Mouse (Mus musculus) heart, embryonic 11.5 days (tissue): ENCODE results near the gene Rcc2. TPM values are rescaled to one million over a fixed set of nuclear protein-coding genes. Genes with fewer than 3 reads are reported as not detected.
A peak's percentile ranks its signal among the peaks of the same experiment; 100 is the strongest.

ENCODE experiments used
- ATAC-seq: fragments of 200-750 bp; cut with Nextera tagmentation; replicated peaks from 2 replicates; pipeline ENCODE4 v1.8.0; 2017; ENCODE audit warnings: moderate library complexity; ENCODE audit not compliant: insufficient number of reproducible peaks, low FRiP score, low TSS enrichment
- H3K27ac ChIP-seq: fragments of 300-500 bp; sonication (generic); 2 replicates; pipeline ENCODE4 v1.5.1; 2014; ENCODE audit warnings: mild to moderate bottlenecking, low read depth, low read length
- H3K27me3 ChIP-seq: fragments of 300-500 bp; sonication (generic); 2 replicates; pipeline ENCODE4 v1.6.1; 2014; ENCODE audit warnings: mild to moderate bottlenecking, low read length, mixed read lengths; ENCODE audit not compliant: control insufficient read depth, insufficient read depth
- H3K36me3 ChIP-seq: fragments of 300-500 bp; sonication (generic); 2 replicates; pipeline ENCODE4 v1.6.1; 2014; ENCODE audit warnings: mild to moderate bottlenecking, low read length, moderate library complexity, mixed read lengths; ENCODE audit not compliant: control insufficient read depth, insufficient read depth
- H3K4me1 ChIP-seq: fragments of 300-500 bp; sonication (generic); 2 replicates; pipeline ENCODE4 v1.6.1; 2014; ENCODE audit warnings: low read length; ENCODE audit not compliant: control insufficient read depth, insufficient read depth
- H3K4me2 ChIP-seq: fragments of 300-500 bp; sonication (generic); 2 replicates; pipeline ENCODE4 v1.6.1; 2014; ENCODE audit warnings: mild to moderate bottlenecking, moderate library complexity
- H3K4me3 ChIP-seq: fragments of 300-500 bp; sonication (generic); 2 replicates; pipeline ENCODE4 v1.5.1; 2014; ENCODE audit warnings: low read depth, low read length
- H3K9ac ChIP-seq: fragments of 300-500 bp; sonication (generic); 2 replicates; pipeline ENCODE4 v1.6.1; 2014; ENCODE audit warnings: mild to moderate bottlenecking, low read depth, low read length, moderate library complexity
- H3K9me3 ChIP-seq: fragments of 300-500 bp; sonication (generic); replicated peaks from 2 replicates; pipeline ENCODE4 v1.6.1; 2016; ENCODE audit warnings: low read length; ENCODE audit not compliant: control insufficient read depth
- WGBS: fragments of 180-500 bp; shearing (Covaris S2); extraction: QIAGEN DNeasy Blood & Tissue Kit; methylation state at CpG from one replicate; pipeline ENCODE4 v1.1.7; 2014; ENCODE audit not compliant: insufficient replicate concordance; 5-methylcytosine and 5-hydroxymethylcytosine counted together
- polyA plus RNA-seq: library from polyadenylated mRNA; unstranded; fragments of >200 nt; fragmentation: Nextera tagmentation; extraction: Ambion mirVana; gene quantifications from 2 replicates; pipeline ENCODE4 v1.2.1, GENCODE M21; 2014

Rcc2 gene
- polyA plus RNA-seq, 1 experiment from 2014 or later = 24.6 TPM

DNA sequence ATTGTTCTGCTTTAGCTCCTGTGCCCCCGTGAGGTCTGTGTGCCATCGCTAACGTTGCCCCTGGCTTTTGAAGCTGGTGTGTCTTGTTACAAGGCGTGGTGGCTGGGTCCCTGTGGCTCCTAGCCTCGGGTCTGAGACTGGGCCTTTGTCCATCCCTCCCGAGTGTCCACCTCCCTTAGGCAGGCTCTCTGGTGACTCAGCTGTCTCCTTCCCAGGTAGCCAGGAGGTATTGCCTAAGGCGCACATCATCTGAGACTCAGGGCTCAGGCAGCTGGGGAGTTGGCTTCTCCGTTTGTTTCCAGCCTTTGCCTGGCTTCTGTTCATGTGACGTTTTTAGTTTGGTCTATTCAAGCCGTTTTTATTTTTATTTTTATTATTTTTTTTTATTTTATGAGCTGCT, 10.4 kb downstream of the Rcc2 start:
- Histone ChIP-seq H3K9ac (no peak overlapping the region), H3K36me3 (peaks cover 49% of the 10 kb centered on the region)
- WGBS = 83% methylated on average over 10 of the region's 10 CpGs

DNA sequence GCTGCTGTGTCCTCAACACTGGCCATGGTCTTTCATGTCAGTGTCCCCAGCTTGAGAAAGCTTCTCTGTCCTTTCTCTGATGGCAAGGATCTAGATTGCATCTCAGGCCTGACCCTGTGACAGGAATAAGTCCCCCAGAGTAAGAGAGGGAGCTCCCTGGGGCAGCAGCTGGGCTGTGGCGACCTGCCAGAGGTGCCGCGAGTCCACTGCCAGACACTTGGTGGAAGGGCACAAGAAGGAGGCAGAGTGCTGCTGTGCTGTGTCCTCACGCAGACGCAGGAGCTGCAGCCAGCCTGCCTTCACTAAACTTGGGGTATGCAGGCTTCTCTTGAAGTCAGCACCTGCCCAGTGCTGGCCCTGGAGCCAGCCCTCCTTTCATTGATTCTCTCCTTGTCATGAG, 11.0 kb downstream of the Rcc2 start:
- WGBS = 79% methylated on average over 5 of the region's 5 CpGs
- no peak for ATAC-seq
- peaks cover 17% of the 10 kb centered on the region for H3K4me1 ChIP-seq

More for the DNA sequence above, 10.4 kb downstream of the Rcc2 start:
- no peak for ATAC-seq
- no peak overlapping the region for H3K27ac ChIP-seq
- no peak overlapping the region for H3K4me3 ChIP-seq
- H3K4me2 ChIP-seq = no peak overlapping the region
- H3K4me1 ChIP-seq = peaks cover 20% of the 10 kb centered on the region
- no peaks in the 10 kb centered on the region for H3K27me3 ChIP-seq
- no peaks in the 10 kb centered on the region for H3K9me3 ChIP-seq

DNA sequence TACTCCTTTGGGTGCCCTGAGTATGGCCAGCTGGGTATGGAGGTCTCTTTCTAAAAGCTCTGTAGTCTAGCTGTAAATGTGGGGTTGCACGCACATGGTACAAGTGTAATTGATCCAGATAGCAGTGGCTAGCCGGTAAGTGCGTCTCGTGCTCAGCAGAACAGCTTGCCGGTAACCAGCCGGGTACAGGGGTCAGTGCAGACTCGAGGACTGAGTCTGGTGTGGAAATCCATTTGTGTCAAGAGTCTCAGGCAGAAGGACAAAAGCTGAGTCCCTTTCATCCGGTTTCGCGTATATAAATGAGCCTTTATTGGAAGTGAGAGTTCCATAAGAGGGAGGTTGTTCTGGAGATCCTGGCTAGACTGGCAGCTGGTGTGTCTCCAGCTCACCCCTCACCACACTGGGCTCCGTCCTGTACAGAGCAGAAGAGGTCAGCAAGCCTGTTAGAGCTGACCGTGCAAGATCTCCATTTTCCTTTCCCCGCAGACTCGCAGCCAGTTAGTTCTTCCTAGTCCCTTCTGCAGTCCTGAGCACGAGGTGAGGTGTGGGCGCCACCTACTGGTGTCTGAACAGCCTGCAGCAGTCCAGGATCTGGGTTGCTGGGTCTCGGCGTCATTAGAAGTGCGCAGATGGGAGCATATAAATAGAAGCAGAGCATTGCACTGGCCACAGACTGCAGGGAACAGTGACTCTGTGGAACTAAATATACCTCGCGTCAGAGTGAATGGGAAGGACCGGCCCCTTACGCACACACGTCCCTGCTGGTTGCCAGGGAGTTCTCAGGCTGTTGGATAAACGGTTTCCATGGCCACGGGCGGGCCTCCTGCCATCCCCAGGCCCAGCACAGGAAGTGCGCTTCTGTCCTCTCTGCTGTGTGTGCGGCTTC, 13.4 kb downstream of the Rcc2 start:
- no peak overlapping the region for H3K4me3 ChIP-seq
- no peaks in the 10 kb centered on the region for H3K9me3 ChIP-seq
- peak overlapping the region; percentile 59; the same call in 1 of the 2 replicates for H3K27ac ChIP-seq
- peaks cover 61% of the 10 kb centered on the region for H3K36me3 ChIP-seq
- peak; percentile 70 for ATAC-seq
- peaks cover 8% of the 10 kb centered on the region for H3K4me1 ChIP-seq
- H3K27me3 ChIP-seq = no peaks in the 10 kb centered on the region
- no peak overlapping the region for H3K4me2 ChIP-seq
- WGBS = 48% methylated on average over 29 of the region's 29 CpGs
- peak overlapping the region; percentile 39; the same call in 1 of the 2 replicates for H3K9ac ChIP-seq

More for the DNA sequence above, 11.0 kb downstream of the Rcc2 start:
- no peaks in the 10 kb centered on the region for H3K9me3 ChIP-seq
- peaks cover 52% of the 10 kb centered on the region for H3K36me3 ChIP-seq
- no peak overlapping the region for H3K27ac ChIP-seq
- H3K9ac ChIP-seq = no peak overlapping the region
- H3K4me2 ChIP-seq = no peak overlapping the region
- no peak overlapping the region for H3K4me3 ChIP-seq
- H3K27me3 ChIP-seq = no peaks in the 10 kb centered on the region

DNA sequence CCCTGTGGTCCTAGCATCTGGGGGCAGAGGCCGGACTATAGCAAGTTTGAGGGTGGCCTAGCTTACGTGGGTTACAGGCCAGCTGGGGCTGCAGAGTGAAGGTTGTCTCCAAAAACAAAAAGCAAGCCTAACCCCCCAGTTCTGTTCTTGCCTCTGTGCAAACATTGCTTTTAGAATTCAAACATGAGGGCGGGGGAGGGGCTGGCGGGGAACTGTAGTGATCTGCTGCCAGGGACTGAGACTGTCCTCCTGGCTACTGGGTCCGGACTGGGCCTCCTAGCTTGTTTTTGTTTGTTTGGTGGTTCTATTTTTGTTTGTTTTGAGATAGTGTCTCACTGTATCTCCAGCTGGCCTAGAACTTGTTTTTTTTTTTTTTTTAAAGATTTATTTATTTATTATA, 14.2 kb downstream of the Rcc2 start:
- Histone ChIP-seq H3K4me3 (no peak overlapping the region), H3K9ac (no peak overlapping the region), H3K4me2 (no peak overlapping the region), H3K9me3 (no peaks in the 10 kb centered on the region), H3K27me3 (no peaks in the 10 kb centered on the region), H3K36me3 (peaks cover 55% of the 10 kb centered on the region), H3K27ac (0 out of 2 replicates have a peak overlapping the region, but pooled peaks have one; percentile 1), H3K4me1 (peaks cover 8% of the 10 kb centered on the region)
- ATAC-seq = no peak
- 86% methylated on average over 5 of the region's 5 CpGs for WGBS

DNA sequence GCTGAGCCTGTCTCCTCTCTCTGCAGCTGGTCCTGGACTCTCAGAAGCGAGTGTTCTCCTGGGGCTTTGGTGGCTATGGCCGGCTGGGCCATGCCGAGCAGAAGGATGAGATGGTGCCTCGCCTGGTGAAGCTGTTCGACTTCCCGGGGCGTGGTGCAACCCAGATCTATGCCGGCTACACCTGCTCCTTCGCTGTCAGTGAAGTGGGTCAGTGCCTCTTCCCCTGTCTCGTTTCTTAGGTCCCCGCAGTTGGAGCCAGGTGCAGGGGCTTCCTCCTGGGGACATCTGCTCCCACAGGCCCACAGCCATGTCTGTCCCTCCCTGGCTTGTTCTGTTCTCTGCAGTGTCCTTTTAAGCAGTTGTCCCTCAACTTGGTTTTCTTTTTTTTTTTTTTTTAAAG, 16.7 kb downstream of the Rcc2 start:
- ATAC-seq = no peak
- Histone ChIP-seq H3K4me1 (peaks cover 11% of the 10 kb centered on the region), H3K27me3 (no peaks in the 10 kb centered on the region), H3K4me3 (no peak overlapping the region), H3K9ac (no peak overlapping the region), H3K4me2 (no peak overlapping the region), H3K27ac (no peak overlapping the region), H3K9me3 (no peaks in the 10 kb centered on the region), H3K36me3 (peaks cover 58% of the 10 kb centered on the region)
- 94% methylated on average over 11 of the region's 11 CpGs for WGBS

DNA sequence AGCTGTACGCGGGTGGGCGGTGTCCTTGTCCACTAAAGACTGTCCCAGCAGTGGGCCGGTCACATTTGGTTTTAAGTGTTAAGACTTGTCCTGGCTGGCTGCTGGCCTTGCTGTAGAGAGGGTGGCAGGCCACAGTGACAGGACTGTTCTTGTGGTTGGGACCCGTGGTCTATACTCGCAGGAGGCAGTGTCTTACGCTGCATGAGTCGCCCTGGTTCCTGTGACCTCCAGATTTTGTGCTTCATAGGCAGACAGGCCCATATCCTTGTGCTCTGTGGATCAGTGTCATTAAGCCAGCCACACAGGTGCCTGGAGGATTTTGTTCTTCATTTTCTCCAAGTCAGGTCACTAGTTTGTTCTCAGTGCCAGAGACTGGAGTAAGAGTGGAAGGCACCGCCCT, 18.1 kb downstream of the Rcc2 start:
- no peak for ATAC-seq
- peaks cover 54% of the 10 kb centered on the region for H3K36me3 ChIP-seq
- WGBS = 94% methylated on average over 9 of the region's 9 CpGs
- H3K27me3 ChIP-seq = no peaks in the 10 kb centered on the region
- H3K4me1 ChIP-seq = peaks cover 11% of the 10 kb centered on the region
- H3K4me3 ChIP-seq = no peak overlapping the region
- no peak overlapping the region for H3K27ac ChIP-seq
- no peak overlapping the region for H3K4me2 ChIP-seq
- H3K9me3 ChIP-seq = no peaks in the 10 kb centered on the region
- no peak overlapping the region for H3K9ac ChIP-seq

DNA sequence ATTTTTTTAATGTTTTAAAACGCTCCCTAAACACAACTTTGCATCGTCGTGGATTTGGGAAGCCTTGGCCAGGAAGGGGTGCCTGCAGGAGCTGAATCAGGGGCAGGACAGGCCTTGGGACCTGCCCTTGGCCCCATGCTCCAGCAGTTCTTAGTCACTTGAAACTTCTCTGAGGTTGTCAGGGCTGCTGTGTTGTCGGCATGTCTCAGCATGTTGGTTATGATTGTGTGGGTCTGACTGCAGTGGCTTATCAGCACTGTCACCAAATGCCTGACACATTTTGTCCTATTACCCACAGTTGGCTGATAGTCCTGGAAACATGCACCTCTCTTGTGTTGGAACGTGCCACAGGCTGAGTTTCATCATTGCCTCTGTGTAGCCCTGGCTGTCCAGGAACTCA, 19.8 kb downstream of the Rcc2 start:
- H3K9me3 ChIP-seq = no peaks in the 10 kb centered on the region
- 75% methylated on average over 5 of the region's 5 CpGs for WGBS
- no peak overlapping the region for H3K4me2 ChIP-seq
- H3K4me1 ChIP-seq = 0 out of 2 replicates have a peak, but pooled peaks cover 6% of the 10 kb centered on the region
- no peak overlapping the region for H3K9ac ChIP-seq
- H3K27ac ChIP-seq = no peak overlapping the region
- H3K36me3 ChIP-seq = peaks cover 51% of the 10 kb centered on the region
- H3K4me3 ChIP-seq = no peak overlapping the region
- H3K27me3 ChIP-seq = no peaks in the 10 kb centered on the region
- ATAC-seq = no peak

DNA sequence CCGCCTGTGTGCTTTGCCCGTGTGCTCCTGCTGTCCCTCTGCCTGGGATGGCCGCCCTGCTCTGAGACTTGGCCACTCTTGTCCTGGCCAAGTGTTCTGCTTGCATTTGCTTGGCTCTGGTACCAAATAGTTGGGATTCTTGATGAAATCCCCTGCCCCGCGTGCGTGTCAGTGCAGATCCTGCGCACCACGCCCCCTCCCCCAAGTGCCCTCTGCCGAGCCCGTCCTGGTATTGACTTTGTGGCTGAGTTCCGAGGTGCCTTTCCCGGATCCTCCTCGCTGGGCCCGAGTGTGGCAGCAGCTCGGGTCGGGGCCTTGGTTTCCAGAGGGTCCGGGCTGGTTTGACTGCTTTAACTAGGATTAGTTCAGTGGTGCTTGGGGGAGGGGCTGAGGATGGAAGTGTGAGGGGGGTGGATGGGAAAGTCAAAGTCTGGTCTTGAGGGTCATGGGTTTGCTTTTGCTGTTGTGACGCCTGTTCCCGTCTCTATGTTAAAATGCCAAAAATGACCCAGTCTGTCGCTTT, 21.7 kb downstream of the Rcc2 start:
- no peaks in the 10 kb centered on the region for H3K9me3 ChIP-seq
- no peak overlapping the region for H3K4me3 ChIP-seq
- no peak overlapping the region for H3K4me2 ChIP-seq
- no peaks in the 10 kb centered on the region for H3K27me3 ChIP-seq
- 0 out of 2 replicates have a peak, but pooled peaks cover 6% of the 10 kb centered on the region for H3K4me1 ChIP-seq
- H3K27ac ChIP-seq = no peak overlapping the region
- peaks cover 32% of the 10 kb centered on the region for H3K36me3 ChIP-seq
- ATAC-seq = no peak
- WGBS = 86% methylated on average over 20 of the region's 20 CpGs
- H3K9ac ChIP-seq = no peak overlapping the region
